18 mouse cellular contexts compared by ENCODE assay signal in genomic region chr1:62309376-62309775, GRCm38 (mm10).
DNase-seq lines count a peak whose midpoint lies in the region; ATAC-seq and TF ChIP-seq lines count a peak whose summit lies in the region.
"Had no signal": no experiment of that assay in that cellular context is flagged by ENCODE, and none has a peak within 500 bp of the region (broad histone marks: within the 10 kb centered on the region; RNA-seq: fewer than 3 reads in every experiment).

No protein-coding gene starts in this region.

- no peaks in the 10 kb centered on the region for H3K4me1 ChIP-seq in kidney, adult 2 months (ENCODE audit: control insufficient read depth, insufficient read depth, low read length)
- no peaks in the 10 kb centered on the region for H3K4me1 ChIP-seq in kidney, embryonic 15.5 days
- no peaks in the 10 kb centered on the region for H3K4me1 ChIP-seq in lung, adult 2 months (ENCODE audit: control insufficient read depth, insufficient read depth, low read length)
- no peaks in the 10 kb centered on the region for H3K4me1 ChIP-seq in heart, embryonic 11.5 days (ENCODE audit: control insufficient read depth, insufficient read depth, low read length)
- H3K4me1 ChIP-seq: embryonic facial prominence, embryonic 12.5 days; forebrain, embryonic 15.5 days; heart, embryonic 15.5 days had no signal

- H3K36me3 ChIP-seq in kidney, adult 2 months (ENCODE audit: control insufficient read depth, insufficient read depth, low read length) = no peaks in the 10 kb centered on the region
- no peaks in the 10 kb centered on the region for H3K36me3 ChIP-seq in kidney, embryonic 15.5 days
- H3K36me3 ChIP-seq in heart, embryonic 11.5 days (ENCODE audit: control insufficient read depth, insufficient read depth, low read length) = no peaks in the 10 kb centered on the region
- H3K36me3 ChIP-seq: embryonic facial prominence, embryonic 12.5 days; forebrain, embryonic 15.5 days; heart, embryonic 15.5 days had no signal

- TF ChIP-seq CTCF in kidney, adult 2 months (conservative IDR thresholded peaks at IDR 0.05; ENCODE audit: insufficient read depth, insufficient read length, low read depth, low read length) = no peak
- TF ChIP-seq CTCF in lung, adult 2 months (IDR thresholded peaks at IDR 0.05; ENCODE audit: insufficient read depth, low read length) = no peak

- H3K9ac ChIP-seq in kidney, embryonic 15.5 days = no peak overlapping the region
- H3K9ac ChIP-seq in heart, embryonic 11.5 days (ENCODE audit: low read depth, low read length) = no peak overlapping the region
- H3K9ac ChIP-seq: embryonic facial prominence, embryonic 12.5 days; forebrain, embryonic 15.5 days; heart, embryonic 15.5 days had no signal

- H3K4me3 ChIP-seq in kidney, adult 2 months (ENCODE audit: insufficient read depth, low read depth, low read length) = no peak overlapping the region
- H3K4me3 ChIP-seq in kidney, embryonic 15.5 days (replicated peaks) = no peak overlapping the region
- H3K4me3 ChIP-seq in lung, adult 2 months (replicated peaks; ENCODE audit: extremely low read depth, low read depth, low read length) = no peak overlapping the region
- no peak overlapping the region for H3K4me3 ChIP-seq in heart, embryonic 11.5 days (ENCODE audit: low read depth, low read length)
- H3K4me3 ChIP-seq: embryonic facial prominence, embryonic 12.5 days; forebrain, embryonic 15.5 days; heart, embryonic 15.5 days had no signal

- DNase-seq in Muller cell, postnatal 12 days (ENCODE audit: inconsistent ontology term) = peak; percentile 59
- peak; percentile 71 for DNase-seq in kidney, adult 2 months
- DNase-seq in kidney, postnatal 25 days = peak; percentile 38 to 46
- DNase-seq in lung, adult 2 months = no peak
- no peak for DNase-seq in retina, postnatal 1 day
- DNase-seq: adrenal gland, adult 8-10 months; cerebellum, adult 11 months; cerebellum, adult 9-11 months; gastrocnemius, postnatal 36 days; heart, adult 11 months; heart, postnatal 36 days had no signal

- 40% methylated on average over 6 of the region's 6 CpGs for WGBS in kidney, adult 2 months
- WGBS in kidney, embryonic 15.5 days = 46% methylated on average over 6 of the region's 6 CpGs
- WGBS in lung, adult 2 months = 72% methylated on average over 6 of the region's 6 CpGs
- 61% methylated on average over 6 of the region's 6 CpGs for WGBS in heart, embryonic 11.5 days (ENCODE audit: insufficient replicate concordance)

- no peaks in the 10 kb centered on the region for H3K27me3 ChIP-seq in kidney, adult 2 months (replicated peaks; ENCODE audit: control insufficient read depth, insufficient read depth, low read length)
- no peaks in the 10 kb centered on the region for H3K27me3 ChIP-seq in kidney, embryonic 15.5 days
- no peaks in the 10 kb centered on the region for H3K27me3 ChIP-seq in heart, embryonic 11.5 days (ENCODE audit: control insufficient read depth, insufficient read depth, low read length)
- H3K27me3 ChIP-seq: embryonic facial prominence, embryonic 12.5 days; forebrain, embryonic 15.5 days; heart, embryonic 15.5 days had no signal

- 0 out of 2 replicates have a peak, but pooled peaks have one; percentile 25 for ATAC-seq in kidney, embryonic 15.5 days (replicated peaks; ENCODE audit: low FRiP score)
- ATAC-seq in heart, embryonic 11.5 days (replicated peaks; ENCODE audit: insufficient number of reproducible peaks, low FRiP score, low TSS enrichment) = no peak
- ATAC-seq: forebrain, embryonic 15.5 days; hindbrain, embryonic 16.5 days; inflammation-experienced regulatory T-cells, adult 6 months had no signal

- H3K4me2 ChIP-seq in kidney, embryonic 15.5 days = no peak overlapping the region
- H3K4me2 ChIP-seq in heart, embryonic 11.5 days = no peak overlapping the region
- H3K4me2 ChIP-seq: embryonic facial prominence, embryonic 12.5 days; forebrain, embryonic 15.5 days; heart, embryonic 15.5 days had no signal

- TF ChIP-seq POLR2A in kidney, adult 2 months (IDR thresholded peaks at IDR 0.05; ENCODE audit: low read depth, low read length) = no peak
- TF ChIP-seq POLR2A in lung, adult 2 months (IDR thresholded peaks at IDR 0.05; ENCODE audit: borderline replicate concordance, extremely low read depth, low read depth, low read length) = no peak

- H3K9me3 ChIP-seq in kidney, embryonic 15.5 days (replicated peaks) = no peaks in the 10 kb centered on the region
- no peaks in the 10 kb centered on the region for H3K9me3 ChIP-seq in heart, embryonic 11.5 days (replicated peaks; ENCODE audit: control insufficient read depth, low read length)
- H3K9me3 ChIP-seq: embryonic facial prominence, embryonic 12.5 days; forebrain, embryonic 15.5 days; heart, embryonic 15.5 days had no signal

- H3K27ac ChIP-seq in kidney, adult 2 months (ENCODE audit: insufficient read depth, low read depth, low read length) = peak overlapping the region; percentile 82
- H3K27ac ChIP-seq in kidney, embryonic 15.5 days = no peak overlapping the region
- H3K27ac ChIP-seq in heart, embryonic 11.5 days (ENCODE audit: low read depth, low read length) = no peak overlapping the region
- H3K27ac ChIP-seq: embryonic facial prominence, embryonic 12.5 days; forebrain, embryonic 15.5 days; heart, embryonic 15.5 days had no signal

Comparison
In these comparisons a context has a peak if more than half of its experiments do, and no peak if none do; other contexts are left out.
1. DNase-seq: peak in Muller cell, postnatal 12 days (single experiment), kidney, adult 2 months (single experiment) and kidney, postnatal 25 days (2 of 2); none in lung, adult 2 months (single experiment) and retina, postnatal 1 day (single experiment).